Mouse (Mus musculus) midbrain, embryonic 11.5 days (tissue): ENCODE measurements around the gene Tcf7l1. TPM values are rescaled to one million over a fixed set of nuclear protein-coding genes. Genes with fewer than 3 reads are reported as not detected.
A peak's percentile ranks its signal among the peaks of the same experiment; 100 is the strongest.

ENCODE experiments used
- ATAC-seq: fragments of 200-750 bp; cut with Nextera tagmentation; 2 replicates; pipeline ENCODE4 v1.8.0; 2017; ENCODE audit warnings: moderate TSS enrichment, moderate library complexity; ENCODE audit not compliant: low FRiP score
- DNase-seq: peaks from one replicate; pipeline ENCODE4 v3.0.0; 2015; ENCODE audit warnings: low spot score; ENCODE audit errors: missing footprints
- H3K27ac ChIP-seq: fragments of 300-500 bp; sonication (generic); 2 replicates; pipeline ENCODE4 v1.5.1; 2014; ENCODE audit warnings: low read depth, low read length
- H3K27me3 ChIP-seq: fragments of 300-500 bp; sonication (generic); 2 replicates; pipeline ENCODE4 v1.6.1; 2014; ENCODE audit warnings: mild to moderate bottlenecking, low read length, moderate library complexity, mixed read lengths; ENCODE audit not compliant: control insufficient read depth, insufficient read depth
- H3K36me3 ChIP-seq: fragments of 300-500 bp; sonication (generic); 2 replicates; pipeline ENCODE4 v1.6.1; 2014; ENCODE audit warnings: mild to moderate bottlenecking, low read length, moderate library complexity, mixed read lengths; ENCODE audit not compliant: control insufficient read depth, insufficient read depth
- H3K4me1 ChIP-seq: fragments of 300-500 bp; sonication (generic); 2 replicates; pipeline ENCODE4 v1.6.1; 2014; ENCODE audit warnings: low read length; ENCODE audit not compliant: control insufficient read depth, insufficient read depth
- H3K4me2 ChIP-seq: fragments of 300-500 bp; sonication (generic); 2 replicates; pipeline ENCODE4 v1.6.1; 2014; ENCODE audit warnings: mild to moderate bottlenecking, moderate library complexity
- H3K4me3 ChIP-seq: fragments of 300-500 bp; sonication (generic); 2 replicates; pipeline ENCODE4 v1.5.1; 2014; ENCODE audit warnings: low read depth, low read length
- H3K9ac ChIP-seq: fragments of 300-500 bp; sonication (generic); 2 replicates; pipeline ENCODE4 v1.6.1; 2014; ENCODE audit warnings: low read length
- H3K9me3 ChIP-seq: fragments of 300-500 bp; sonication (generic); 2 replicates; pipeline ENCODE4 v1.6.1; 2016; ENCODE audit warnings: low read length; ENCODE audit not compliant: control insufficient read depth
- WGBS: fragments of 180-500 bp; shearing (Covaris S2); extraction: QIAGEN DNeasy Blood & Tissue Kit; methylation state at CpG from one replicate; pipeline ENCODE4 v1.1.7; 2014; 5-methylcytosine and 5-hydroxymethylcytosine counted together
- polyA plus RNA-seq: library from polyadenylated mRNA; unstranded; fragments of >200 nt; fragmentation: Nextera tagmentation; extraction: Ambion mirVana; gene quantifications from 2 replicates; pipeline ENCODE4 v1.2.1, GENCODE M21; 2014

Tcf7l1 gene
- polyA plus RNA-seq, 1 experiment from 2014 or later = 19.8 TPM

GRCm38 (mm10) chr6:72598791-72599557, 190.1 kb downstream of the Tcf7l1 start:
- H3K4me3 ChIP-seq = peak overlapping the region; percentile 59
- H3K4me2 ChIP-seq = peak overlapping the region; percentile 62
- 0 out of 2 replicates have a peak, but pooled peaks have one; percentile 6 for ATAC-seq
- DNase-seq = peak; percentile 85
- WGBS = 56% methylated on average over 12 of the region's 12 CpGs
- no peak overlapping the region for H3K27ac ChIP-seq
- peak overlapping the region; percentile 78 for H3K9ac ChIP-seq
- peaks cover 9% of the 10 kb centered on the region for H3K4me1 ChIP-seq
- H3K27me3 ChIP-seq = no peaks in the 10 kb centered on the region
- no peaks in the 10 kb centered on the region for H3K36me3 ChIP-seq
- no peaks in the 10 kb centered on the region for H3K9me3 ChIP-seq

GRCm38 (mm10) chr6:72597956-72598753, 190.9 kb downstream of the Tcf7l1 start, which contains the start of the genes Elmod3 and Retsat:
Gene Elmod3, minus strand, starts transcription at chr6:72598413.
Gene Retsat, plus strand, starts transcription at chr6:72598475.
- ATAC-seq (peak; percentile 94), DNase-seq (peak; percentile 98)
- Histone ChIP-seq H3K27ac (no peak within 1 kb of the TSS), H3K9me3 (no peaks in the 10 kb centered on the region), H3K4me2 (peak within 1 kb of the TSS; percentile 62), H3K4me1 (peaks cover 9% of the 10 kb centered on the region), H3K27me3 (no peaks in the 10 kb centered on the region), H3K36me3 (no peaks in the 10 kb centered on the region), H3K9ac (peak within 1 kb of the TSS; percentile 78), H3K4me3 (peak within 1 kb of the TSS; percentile 59)
- 2% methylated on average over 38 of the region's 38 CpGs for WGBS

DNA sequence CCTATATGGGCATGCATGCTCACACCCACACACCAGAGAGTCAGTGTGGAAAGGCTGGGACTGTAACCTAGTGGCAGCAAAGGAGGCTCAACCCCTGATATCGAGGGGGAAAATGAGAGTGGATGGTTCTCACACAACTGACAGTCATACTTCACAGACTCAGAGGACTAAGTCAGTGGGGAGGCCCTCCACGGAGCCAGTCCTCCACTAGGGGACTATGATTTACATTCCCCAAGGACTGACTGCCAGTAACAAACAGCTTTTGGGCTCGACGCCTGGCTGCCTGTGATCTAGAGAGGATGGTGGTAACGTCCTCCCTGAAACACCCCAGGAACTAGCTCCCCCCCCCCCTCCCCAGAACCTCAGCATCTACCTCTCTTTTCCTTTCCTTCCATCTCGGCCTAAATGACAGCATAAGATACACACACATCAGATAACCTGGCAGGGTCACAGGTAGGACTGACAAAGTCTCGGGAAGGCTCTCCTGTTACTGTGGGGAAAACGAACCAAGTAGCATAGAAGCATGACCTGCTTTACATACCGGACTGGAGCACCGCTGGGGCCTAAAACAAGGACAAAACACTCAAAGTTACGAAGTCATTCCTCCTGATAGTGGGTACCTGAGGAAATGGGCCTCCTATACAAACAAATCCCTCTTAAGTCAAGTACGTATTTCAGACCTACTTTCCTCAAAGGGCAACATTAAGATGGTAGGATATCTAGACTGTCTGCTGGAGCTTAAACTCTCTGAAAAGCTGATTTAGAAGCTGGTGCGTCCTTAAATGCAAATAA, 191.8 kb downstream of the Tcf7l1 start:
- 60% methylated on average over 13 of the region's 13 CpGs for WGBS
- H3K36me3 ChIP-seq = no peaks in the 10 kb centered on the region
- H3K27me3 ChIP-seq = no peaks in the 10 kb centered on the region
- no peaks in the 10 kb centered on the region for H3K9me3 ChIP-seq
- no peak overlapping the region for H3K27ac ChIP-seq
- peak overlapping the region; percentile 78 for H3K9ac ChIP-seq
- H3K4me3 ChIP-seq = peak overlapping the region; percentile 59
- ATAC-seq (no peak), DNase-seq (no peak)
- H3K4me1 ChIP-seq = peaks cover 9% of the 10 kb centered on the region
- peak overlapping the region; percentile 62 for H3K4me2 ChIP-seq

GRCm38 (mm10) chr6:72593914-72594313, 195.1 kb downstream of the Tcf7l1 start:
- Histone ChIP-seq H3K27me3 (no peaks in the 10 kb centered on the region), H3K9me3 (no peaks in the 10 kb centered on the region), H3K9ac (no peak overlapping the region), H3K4me3 (no peak overlapping the region), H3K36me3 (no peaks in the 10 kb centered on the region), H3K4me2 (no peak overlapping the region), H3K27ac (no peak overlapping the region), H3K4me1 (peaks cover 7% of the 10 kb centered on the region)
- 72% methylated on average over 5 of the region's 5 CpGs for WGBS
- ATAC-seq = no peak
- DNase-seq = no peak

DNA sequence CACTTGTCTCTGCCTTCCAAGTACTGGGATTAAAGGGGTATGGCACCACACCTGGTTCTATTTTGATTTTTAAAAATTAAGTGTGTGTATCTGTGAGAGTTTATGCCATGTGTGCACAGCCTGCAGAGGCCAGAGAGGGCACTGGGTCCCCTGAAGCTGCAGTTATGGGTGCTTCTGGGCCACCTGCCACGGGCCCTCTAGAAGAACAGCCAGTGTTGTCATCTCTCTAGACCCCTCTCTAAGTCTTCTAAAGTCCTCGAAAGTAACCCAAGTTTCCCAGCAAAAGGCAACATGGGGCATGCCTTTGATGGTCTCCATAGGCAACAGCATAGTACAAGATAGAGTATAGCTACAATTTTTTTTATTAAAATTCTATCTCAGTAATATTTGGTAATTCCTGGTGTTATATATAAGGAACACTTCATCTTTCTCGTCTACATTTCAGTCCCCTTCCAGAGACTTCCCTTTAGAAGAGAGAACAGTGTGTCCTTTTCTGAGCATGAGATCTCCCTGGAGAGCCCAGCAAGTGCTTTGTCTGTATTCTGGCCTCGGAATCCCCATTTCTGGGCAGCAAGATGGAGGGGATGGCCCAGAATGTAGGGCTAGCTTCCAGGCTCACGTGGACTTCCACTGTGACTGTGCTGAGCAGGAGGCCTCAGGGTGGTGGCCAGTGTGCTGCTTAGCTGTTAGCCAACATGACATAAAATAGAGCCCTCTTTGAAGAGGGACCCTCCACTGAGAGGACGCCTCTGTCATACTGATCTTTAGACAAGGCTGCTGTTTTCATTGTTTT, 195.8 kb downstream of the Tcf7l1 start:
- no peak overlapping the region for H3K9ac ChIP-seq
- no peak for DNase-seq
- no peak for ATAC-seq
- H3K27ac ChIP-seq = no peak overlapping the region
- no peaks in the 10 kb centered on the region for H3K9me3 ChIP-seq
- peaks cover 5% of the 10 kb centered on the region for H3K4me1 ChIP-seq
- WGBS = 80% methylated on average over 6 of the region's 6 CpGs
- H3K36me3 ChIP-seq = no peaks in the 10 kb centered on the region
- H3K27me3 ChIP-seq = no peaks in the 10 kb centered on the region
- no peak overlapping the region for H3K4me2 ChIP-seq
- no peak overlapping the region for H3K4me3 ChIP-seq

GRCm38 (mm10) chr6:72590111-72590510, 198.9 kb downstream of the Tcf7l1 start:
- no peaks in the 10 kb centered on the region for H3K4me1 ChIP-seq
- no peaks in the 10 kb centered on the region for H3K27me3 ChIP-seq
- no peak overlapping the region for H3K4me2 ChIP-seq
- no peak overlapping the region for H3K27ac ChIP-seq
- no peaks in the 10 kb centered on the region for H3K9me3 ChIP-seq
- H3K4me3 ChIP-seq = no peak overlapping the region
- DNase-seq = no peak
- H3K36me3 ChIP-seq = no peaks in the 10 kb centered on the region
- H3K9ac ChIP-seq = no peak overlapping the region
- no peak for ATAC-seq

GRCm38 (mm10) chr6:72588307-72588706, 200.7 kb downstream of the Tcf7l1 start:
- H3K9me3 ChIP-seq = no peaks in the 10 kb centered on the region
- no peak overlapping the region for H3K4me3 ChIP-seq
- no peaks in the 10 kb centered on the region for H3K36me3 ChIP-seq
- no peak overlapping the region for H3K27ac ChIP-seq
- ATAC-seq (no peak), DNase-seq (no peak)
- H3K9ac ChIP-seq = no peak overlapping the region
- H3K27me3 ChIP-seq = no peaks in the 10 kb centered on the region
- H3K4me2 ChIP-seq = no peak overlapping the region
- no peaks in the 10 kb centered on the region for H3K4me1 ChIP-seq

DNA sequence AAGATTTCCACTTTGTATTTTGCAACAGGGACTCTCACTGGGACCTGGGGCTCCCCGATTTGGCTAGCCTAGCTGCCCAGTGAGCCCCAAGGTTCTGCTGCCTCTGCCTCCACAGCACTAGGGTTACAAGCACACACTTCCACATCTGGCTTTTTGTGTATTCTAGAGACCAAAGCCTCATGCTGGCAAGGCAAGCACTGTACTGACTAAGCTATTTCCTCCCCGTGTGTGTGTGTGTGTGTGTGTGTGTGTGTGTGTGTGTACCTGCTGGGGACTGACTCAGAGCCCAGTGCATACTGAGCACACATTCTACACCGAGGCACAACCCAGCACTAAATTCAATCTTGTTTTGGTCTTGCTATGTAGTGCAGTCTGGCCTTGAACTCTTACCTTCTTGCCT, 202.4 kb downstream of the Tcf7l1 start:
- no peaks in the 10 kb centered on the region for H3K36me3 ChIP-seq
- DNase-seq = no peak
- H3K4me1 ChIP-seq = no peaks in the 10 kb centered on the region
- no peak overlapping the region for H3K4me2 ChIP-seq
- H3K27me3 ChIP-seq = no peaks in the 10 kb centered on the region
- no peak for ATAC-seq
- no peak overlapping the region for H3K9ac ChIP-seq
- H3K9me3 ChIP-seq = no peaks in the 10 kb centered on the region
- H3K4me3 ChIP-seq = no peak overlapping the region
- WGBS = 90% methylated on average over 3 of the region's 3 CpGs
- no peak overlapping the region for H3K27ac ChIP-seq
